Mouse (Mus musculus) testis, adult 2 months (tissue): ENCODE results near the gene Dhdds. TPM values are rescaled to one million over a fixed set of nuclear protein-coding genes. Genes with fewer than 3 reads are reported as not detected.

Source experiments
- H3K27ac ChIP-seq: fragments of 200-500 bp; 2 replicates; pipeline ENCODE4 v1.5.1; 2012; ENCODE audit warnings: low read depth, low read length; ENCODE audit not compliant: control insufficient read depth, insufficient read depth
- H3K27me3 ChIP-seq: fragments of 200-500 bp; 2 replicates; pipeline ENCODE4 v1.6.1; 2012; ENCODE audit warnings: mild to moderate bottlenecking, low read length, moderate library complexity; ENCODE audit not compliant: control insufficient read depth, insufficient read depth
- H3K36me3 ChIP-seq: fragments of 200-500 bp; 2 replicates; pipeline ENCODE4 v1.6.1; 2012; ENCODE audit warnings: mild to moderate bottlenecking, low read length; ENCODE audit not compliant: control insufficient read depth, insufficient read depth
- H3K4me1 ChIP-seq: fragments of 200-500 bp; 2 replicates; pipeline ENCODE4 v1.6.1; 2012; ENCODE audit warnings: low read length; ENCODE audit not compliant: control insufficient read depth, insufficient read depth
- H3K4me3 ChIP-seq: fragments of 200-500 bp; 2 replicates; pipeline ENCODE4 v1.5.1; 2012; ENCODE audit warnings: low read depth, mild to moderate bottlenecking, low read length, moderate library complexity, mixed read lengths; ENCODE audit not compliant: control insufficient read depth
- CTCF ChIP-seq: fragments of 200-500 bp; IDR thresholded peaks from 2 replicates; pipeline ENCODE4 v1.5.1; 2012; ENCODE audit warnings: low read depth, mild to moderate bottlenecking, inconsistent platforms, low read length, moderate library complexity; ENCODE audit not compliant: control insufficient read depth, insufficient read depth, insufficient replicate concordance
- POLR2A ChIP-seq: fragments of 200-500 bp; IDR thresholded peaks from 2 replicates; pipeline ENCODE4 v1.6.1; 2012; ENCODE audit warnings: low read depth, mild to moderate bottlenecking, inconsistent platforms, low read length, moderate library complexity; ENCODE audit not compliant: control insufficient read depth
- polyA plus RNA-seq: library from polyadenylated mRNA; depleted of rRNA; stranded (reverse); fragments of >200 nt; gene quantifications from 2 replicates; pipeline ENCODE4 v1.2.3, GENCODE M21; 2012; rRNA removed

Gene Dhdds
- polyA plus RNA-seq = 16.6 and 17.3 TPM in 2 replicates

DNA sequence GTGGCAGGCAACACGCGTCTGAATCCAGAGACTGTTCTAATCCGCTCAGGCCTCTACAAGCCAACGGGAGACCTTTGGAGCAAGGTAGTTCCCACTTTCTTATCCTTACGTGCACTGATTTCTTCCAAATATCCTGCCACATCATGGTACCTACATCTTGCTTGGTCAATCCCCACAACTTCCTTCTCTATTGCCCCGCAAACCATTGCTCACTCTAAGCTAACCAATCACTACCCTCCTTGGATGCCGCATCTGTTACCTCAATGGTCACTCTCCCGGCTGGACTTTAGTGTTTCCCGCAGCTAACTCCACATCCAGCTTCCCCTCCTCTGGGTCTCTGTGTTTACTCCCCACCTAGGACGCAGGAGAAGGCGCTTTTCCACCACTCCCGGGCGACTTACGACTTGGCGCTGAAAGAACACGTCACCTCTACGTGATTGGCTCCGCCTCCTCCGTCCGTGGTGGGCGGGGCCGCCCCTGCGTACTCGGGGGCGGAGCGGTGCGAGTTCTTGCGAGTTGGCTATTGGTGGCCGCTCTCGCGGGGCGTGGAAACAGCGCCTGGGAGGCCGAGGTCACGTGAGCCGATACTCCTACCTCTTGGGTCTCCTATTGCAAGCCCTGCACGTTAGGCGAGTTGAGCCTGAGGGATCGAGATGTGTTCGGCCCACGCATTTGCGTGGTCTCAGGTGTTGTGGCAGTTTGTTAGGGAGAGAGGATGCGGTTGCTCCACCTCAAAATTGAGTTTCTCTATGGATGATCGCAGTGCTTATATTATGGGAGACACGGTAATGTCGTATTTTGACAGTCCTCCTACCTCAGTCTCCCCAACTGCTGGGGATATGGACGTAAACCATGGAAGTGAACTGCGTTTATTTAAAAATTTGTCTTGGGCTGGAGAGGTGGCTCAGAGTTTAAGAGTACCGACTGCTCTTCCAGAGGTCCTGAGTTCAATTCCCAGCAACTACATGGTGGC lies at the start of gene Dhdds:
Dhdds (minus strand) TSS at position 453 of the 973 bp plus-strand sequence.
- H3K27me3 ChIP-seq = no peaks in the 10 kb centered on the region
- no peaks in the 10 kb centered on the region for H3K36me3 ChIP-seq
- H3K27ac ChIP-seq = peak within 1 kb of the TSS; percentile 42; the same call in 1 of the 2 replicates
- H3K4me3 ChIP-seq = peak within 1 kb of the TSS; percentile 81
- TF ChIP-seq POLR2A = peak; percentile 72
- TF ChIP-seq CTCF = no peak
- H3K4me1 ChIP-seq = no peaks in the 10 kb centered on the region; the same call in 1 of the 2 replicates

DNA sequence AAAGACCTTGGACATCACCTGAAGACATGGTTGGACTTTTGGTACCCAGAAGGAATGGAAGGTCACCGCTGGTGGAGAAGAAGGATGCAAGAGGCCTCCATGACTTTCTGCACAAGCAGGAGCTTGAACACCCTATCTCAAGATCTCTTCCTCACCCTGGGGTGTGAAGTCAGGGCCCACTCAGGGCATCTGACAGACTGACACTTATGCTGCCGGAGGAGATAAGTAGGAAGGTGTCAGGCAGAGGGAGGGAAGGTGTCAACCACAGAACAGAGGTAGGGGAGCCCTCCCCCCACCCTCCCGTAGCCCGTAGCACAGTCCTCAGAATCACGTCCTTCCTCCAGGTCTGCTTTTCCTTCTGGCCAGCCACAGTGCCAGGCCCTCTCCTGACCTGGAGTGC lies 46.9 kb upstream of the Dhdds start:
- no peaks in the 10 kb centered on the region for H3K4me1 ChIP-seq
- TF ChIP-seq POLR2A = no peak
- TF ChIP-seq CTCF = no peak
- no peak overlapping the region for H3K27ac ChIP-seq
- no peak overlapping the region for H3K4me3 ChIP-seq
- no peaks in the 10 kb centered on the region for H3K36me3 ChIP-seq
- no peaks in the 10 kb centered on the region for H3K27me3 ChIP-seq

DNA sequence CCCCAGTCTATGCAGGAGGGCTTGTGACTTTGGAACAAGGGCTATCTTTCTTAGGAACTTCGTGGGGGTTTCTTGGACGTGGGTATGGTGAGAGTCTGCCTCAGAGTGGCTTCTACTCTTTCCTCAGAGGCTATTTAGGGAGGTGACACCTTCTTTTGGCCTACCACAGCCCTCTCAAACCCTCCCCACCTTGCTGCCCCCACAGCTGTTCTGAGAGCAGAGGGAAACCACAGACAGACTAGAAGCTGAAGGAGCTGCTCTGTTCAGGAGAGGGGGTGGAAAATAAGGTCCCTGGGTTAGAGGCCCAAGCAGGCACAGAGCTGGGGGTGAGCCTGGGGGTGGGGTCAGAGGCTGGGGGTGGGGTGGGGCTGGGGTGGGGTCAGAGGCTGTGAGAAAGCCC lies 42.3 kb upstream of the Dhdds start:
- TF ChIP-seq POLR2A (no peak), CTCF (no peak)
- Histone ChIP-seq H3K36me3 (no peaks in the 10 kb centered on the region), H3K4me3 (no peak overlapping the region), H3K27me3 (no peaks in the 10 kb centered on the region), H3K27ac (no peak overlapping the region), H3K4me1 (no peaks in the 10 kb centered on the region)

DNA sequence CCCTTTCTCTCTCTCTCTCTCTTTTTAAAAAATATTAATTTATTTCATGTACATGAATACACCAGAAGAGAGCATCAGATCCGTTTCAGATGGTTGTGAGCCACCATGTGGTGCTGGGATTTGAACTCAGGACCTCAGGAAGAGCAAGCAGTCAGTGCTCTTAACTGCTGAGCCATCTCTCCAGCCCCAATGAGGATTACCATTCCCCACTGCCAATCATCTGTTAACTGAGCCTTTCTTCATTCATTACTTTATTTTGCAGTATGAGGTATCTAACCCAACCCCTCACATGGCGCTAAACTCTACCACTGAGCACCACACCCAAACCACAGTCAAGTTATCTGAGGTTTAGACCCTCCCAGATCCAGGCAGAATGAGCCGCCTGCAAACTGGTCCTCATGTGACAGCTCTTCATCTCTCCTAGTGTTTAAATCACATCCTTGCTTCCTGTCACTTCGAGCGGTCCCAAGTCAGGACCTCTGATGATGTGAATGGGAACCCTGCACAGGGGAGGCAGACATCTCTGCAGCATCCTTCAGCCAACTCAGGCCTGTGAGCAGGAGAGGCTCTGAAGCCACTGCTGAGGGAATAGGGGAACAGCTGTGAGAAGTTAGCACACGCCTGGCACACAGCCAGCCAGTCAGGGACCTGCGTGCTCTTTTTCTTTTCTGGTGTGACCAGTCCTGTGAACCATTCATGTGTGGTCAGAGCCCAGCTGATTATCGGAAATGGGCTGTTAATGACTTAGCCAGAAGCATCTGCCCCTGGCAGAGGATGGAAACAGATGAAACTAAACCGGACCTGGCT lies 40.8 kb upstream of the Dhdds start:
- H3K4me3 ChIP-seq = no peak overlapping the region
- no peak for TF ChIP-seq CTCF
- TF ChIP-seq POLR2A = no peak
- H3K27ac ChIP-seq = no peak overlapping the region
- no peaks in the 10 kb centered on the region for H3K4me1 ChIP-seq
- H3K27me3 ChIP-seq = no peaks in the 10 kb centered on the region
- no peaks in the 10 kb centered on the region for H3K36me3 ChIP-seq

DNA sequence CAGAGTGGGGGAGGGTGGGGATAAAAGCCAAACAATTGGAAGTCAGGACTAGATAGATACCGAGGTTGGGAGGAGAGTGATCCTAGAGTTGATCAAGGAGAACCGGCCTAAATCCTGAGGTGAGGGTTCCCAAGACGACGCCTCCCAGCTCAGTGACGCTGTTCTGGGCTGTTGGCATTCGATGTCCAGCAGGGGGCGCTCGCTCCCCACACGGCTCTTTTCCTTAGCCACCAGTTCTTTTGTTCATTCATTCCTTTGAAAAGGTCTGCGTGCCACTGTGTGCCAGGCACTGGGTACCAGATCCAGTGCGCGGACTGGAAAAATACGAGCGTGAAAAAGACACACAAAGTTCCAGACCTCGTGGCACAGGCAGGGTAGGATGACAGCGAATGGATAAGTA lies 35.2 kb upstream of the Dhdds start:
- H3K27ac ChIP-seq = no peak overlapping the region
- no peaks in the 10 kb centered on the region for H3K36me3 ChIP-seq
- TF ChIP-seq POLR2A (no peak), CTCF (peak; percentile 99)
- H3K27me3 ChIP-seq = no peaks in the 10 kb centered on the region
- H3K4me3 ChIP-seq = peak overlapping the region; percentile 48
- no peaks in the 10 kb centered on the region for H3K4me1 ChIP-seq

DNA sequence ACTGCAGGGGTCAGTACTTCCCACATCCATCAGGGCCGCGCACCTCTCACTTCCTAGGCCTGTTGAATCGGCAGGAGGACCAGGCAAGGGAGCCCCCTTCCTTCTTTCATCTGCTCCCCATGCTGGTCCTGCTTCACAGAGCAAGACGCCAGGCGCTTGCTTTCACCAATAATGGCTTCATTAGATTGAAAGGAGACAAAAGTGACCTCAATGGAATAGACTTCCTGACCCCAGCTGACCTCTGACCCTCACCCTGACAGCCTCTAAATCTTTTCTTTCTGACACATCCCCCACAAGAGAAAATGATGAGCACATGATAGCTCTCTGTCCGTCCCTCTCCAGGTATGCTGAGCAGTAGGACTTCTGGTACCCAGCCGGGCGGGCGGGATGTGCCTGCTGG lies 25.1 kb upstream of the Dhdds start:
- Histone ChIP-seq H3K4me3 (no peak overlapping the region), H3K27ac (no peak overlapping the region), H3K4me1 (no peaks in the 10 kb centered on the region), H3K27me3 (no peaks in the 10 kb centered on the region), H3K36me3 (no peaks in the 10 kb centered on the region)
- TF ChIP-seq CTCF = no peak
- no peak for TF ChIP-seq POLR2A

DNA sequence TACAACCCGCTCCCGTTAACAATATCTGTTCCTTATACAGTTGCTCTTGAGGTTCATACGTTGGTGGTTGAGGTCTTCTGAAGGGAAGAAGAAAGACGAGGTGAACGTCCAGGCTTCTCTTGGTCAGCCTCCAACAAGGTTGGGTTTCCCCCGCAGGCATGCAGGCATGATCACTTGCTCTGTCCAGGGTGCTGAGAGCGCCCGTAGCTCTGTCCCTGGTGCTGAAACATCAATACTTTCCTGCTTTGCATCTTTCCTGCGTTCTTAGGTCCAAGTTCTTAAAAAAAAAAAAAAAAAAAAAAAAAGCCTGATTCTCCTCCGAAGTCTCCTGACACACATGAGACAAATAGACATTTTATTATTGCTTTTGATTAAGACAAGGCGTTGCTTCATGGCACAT lies 19.9 kb upstream of the Dhdds start:
- no peak overlapping the region for H3K4me3 ChIP-seq
- no peaks in the 10 kb centered on the region for H3K36me3 ChIP-seq
- H3K27me3 ChIP-seq = peaks cover 4% of the 10 kb centered on the region; the same call in 1 of the 2 replicates
- H3K4me1 ChIP-seq = peaks cover 37% of the 10 kb centered on the region
- no peak overlapping the region for H3K27ac ChIP-seq
- TF ChIP-seq CTCF (peak; percentile 24; the same call in 1 of the 2 replicates), POLR2A (no peak)
